Mouse (Mus musculus): Measurements from ENCODE around the gene Map3k6. TPM values are rescaled to one million over a fixed set of nuclear protein-coding genes. Genes with fewer than 3 reads are reported as not detected.
A peak's percentile ranks its signal among the peaks of the same experiment; 100 is the strongest.

The Map3k6 gene
- total RNA-seq, 2 experiments from 2014 or later: 0.19 to 4.1 TPM

DNA sequence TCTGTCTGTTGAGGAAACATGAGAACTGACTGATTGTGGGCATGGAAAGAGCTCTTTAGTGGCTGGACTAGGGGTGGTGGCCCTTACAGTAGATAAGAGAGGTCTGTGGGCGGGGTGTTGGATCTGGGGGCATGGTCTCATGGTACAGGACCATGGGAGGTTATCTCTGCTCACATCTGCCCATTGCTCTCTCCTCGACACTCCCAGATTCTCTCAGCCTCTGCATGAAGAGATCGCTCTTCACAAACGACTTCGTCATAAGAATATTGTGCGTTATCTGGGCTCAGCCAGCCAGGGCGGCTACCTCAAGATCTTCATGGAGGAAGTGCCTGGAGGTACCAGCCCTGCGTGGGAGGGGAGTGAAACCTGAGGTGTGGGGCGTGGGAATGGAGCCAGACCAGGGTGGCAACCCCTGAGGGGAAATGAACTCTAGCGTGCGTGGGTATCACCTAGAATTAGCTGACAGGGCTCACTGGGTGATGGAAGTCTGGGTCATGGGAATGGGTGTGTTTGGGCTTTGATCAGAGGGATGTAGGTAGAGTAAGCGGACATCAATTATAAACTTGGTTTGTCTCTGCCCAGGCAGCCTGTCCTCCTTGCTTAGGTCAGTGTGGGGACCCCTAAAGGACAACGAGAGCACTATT, 7.3 kb downstream of the Map3k6 start:
- peak; percentile 8; the same call in 1 of the 2 replicates for ATAC-seq (replicated peaks; ENCODE audit: poor library complexity, severe bottlenecking)

DNA sequence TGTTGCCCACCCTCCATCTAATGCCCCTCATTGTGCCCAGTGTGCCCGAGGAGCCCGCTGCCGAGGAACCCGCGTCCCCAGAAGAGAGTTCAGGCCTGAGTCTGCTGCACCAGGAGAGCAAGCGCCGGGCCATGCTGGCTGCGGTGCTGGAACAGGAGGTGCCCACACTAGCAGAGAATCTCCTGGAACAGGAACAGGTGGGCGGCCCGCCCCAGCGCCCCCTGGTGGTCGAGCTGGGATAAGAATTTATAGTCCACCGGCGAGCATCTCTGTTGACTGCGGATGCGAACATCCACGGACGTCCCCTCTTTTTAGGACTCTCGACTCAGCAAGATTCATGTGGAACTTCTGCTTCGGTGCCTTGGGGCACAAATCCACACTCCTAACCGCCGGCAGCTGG, 10.0 kb downstream of the Map3k6 start:
- ATAC-seq (replicated peaks; ENCODE audit: poor library complexity, severe bottlenecking): peak; percentile 57

GRCm38 (mm10) chr4:133251214-133251613, 10.6 kb downstream of the Map3k6 start:
- no peak; the same call in 1 of the 2 replicates for ATAC-seq (replicated peaks; ENCODE audit: poor library complexity, severe bottlenecking)

GRCm38 (mm10) chr4:133252089-133252488, 11.5 kb downstream of the Map3k6 start:
- ATAC-seq (replicated peaks; ENCODE audit: poor library complexity, severe bottlenecking): no peak

GRCm38 (mm10) chr4:133253412-133253811, 12.8 kb downstream of the Map3k6 start:
- ATAC-seq (replicated peaks; ENCODE audit: poor library complexity, severe bottlenecking): no peak

DNA sequence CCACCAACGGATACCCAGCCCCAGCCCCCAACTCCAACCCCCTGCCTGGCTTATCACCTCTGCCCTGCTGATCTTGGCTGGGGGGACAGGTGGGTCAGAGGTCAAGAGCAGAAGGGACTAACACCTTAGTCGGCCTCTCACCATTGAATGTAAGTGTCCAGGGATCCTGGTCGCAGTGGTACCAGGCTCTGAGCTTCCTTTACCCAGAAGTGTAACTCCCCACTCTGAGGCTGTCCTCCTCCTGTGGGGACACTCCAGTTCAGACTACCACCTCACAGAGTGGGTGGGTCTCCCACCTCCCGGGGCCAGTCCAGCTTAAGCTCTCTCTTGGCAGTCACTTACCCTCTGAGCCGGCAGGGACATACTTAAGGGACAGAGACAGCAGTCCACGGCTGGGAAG, 14.8 kb downstream of the Map3k6 start:
- no peak for ATAC-seq (replicated peaks; ENCODE audit: poor library complexity, severe bottlenecking)

GRCm38 (mm10) chr4:133256820-133257219, 16.2 kb downstream of the Map3k6 start:
- ATAC-seq (replicated peaks; ENCODE audit: poor library complexity, severe bottlenecking): no peak

GRCm38 (mm10) chr4:133257230-133257629, 16.6 kb downstream of the Map3k6 start:
- no peak for ATAC-seq (replicated peaks; ENCODE audit: poor library complexity, severe bottlenecking)

DNA sequence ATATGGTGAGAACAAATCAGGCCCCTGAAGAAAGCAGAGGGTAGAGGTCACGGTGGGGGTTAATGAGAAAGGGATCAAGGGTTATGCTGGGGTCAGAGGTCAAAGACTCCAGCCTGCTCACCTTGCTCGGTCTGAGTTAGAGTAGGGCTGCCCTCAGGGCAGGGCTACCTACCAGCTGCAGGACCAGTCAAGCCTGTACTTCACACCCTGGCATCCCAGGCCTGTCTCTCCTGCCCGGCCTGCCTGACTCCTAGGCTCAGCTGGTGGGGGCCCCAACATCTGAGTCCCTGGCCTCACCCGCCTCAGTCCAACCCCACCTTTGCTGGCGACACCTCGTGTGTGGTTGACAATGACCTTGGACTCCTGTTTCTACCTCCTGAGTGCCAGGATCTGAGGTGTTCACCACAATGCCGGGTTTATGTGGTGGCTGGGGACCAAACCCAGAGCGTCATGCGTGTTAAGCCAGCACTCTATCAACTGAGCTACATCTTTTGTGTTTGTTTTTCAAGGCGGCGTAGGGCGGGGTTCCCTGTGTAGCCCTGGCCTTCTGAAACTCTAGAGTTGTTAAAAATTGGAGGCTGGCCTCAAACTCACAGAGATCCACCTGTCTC, 17.3 kb downstream of the Map3k6 start:
- ATAC-seq (replicated peaks; ENCODE audit: poor library complexity, severe bottlenecking): no peak

- peak; percentile 70 for ATAC-seq (replicated peaks; ENCODE audit: poor library complexity, severe bottlenecking)
These were observed 21.2 kb downstream of the Map3k6 start for GRCm38 (mm10) chr4:133261641-133262374.

- peak; percentile 39; the same call in 1 of the 2 replicates for ATAC-seq (replicated peaks; ENCODE audit: poor library complexity, severe bottlenecking)
These were observed 21.8 kb downstream of the Map3k6 start for GRCm38 (mm10) chr4:133262375-133262765.

DNA sequence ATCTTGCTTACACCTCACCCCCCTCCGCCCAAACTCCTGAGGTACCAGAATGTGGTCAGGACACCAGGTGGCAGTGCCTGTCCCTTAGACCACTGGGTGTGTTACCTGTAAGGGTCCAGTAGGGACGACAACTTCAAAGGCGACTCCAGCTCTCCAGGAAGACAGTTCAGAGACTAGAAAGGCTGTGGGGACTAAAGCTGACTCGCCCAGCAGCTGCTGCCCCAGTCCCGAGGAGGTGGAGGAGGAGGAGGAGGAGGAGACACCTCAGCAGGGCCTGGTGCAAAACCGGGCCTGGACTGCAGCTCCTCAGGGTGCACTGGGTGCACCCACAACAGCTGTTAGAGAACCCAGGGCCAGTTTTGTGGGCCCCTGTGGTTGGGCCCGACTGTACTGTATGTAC, 22.3 kb downstream of the Map3k6 start, which contains the start of gene Sytl1:
Sytl1 (minus strand) TSS at position 232 of the 400 bp plus-strand sequence.
- peak; percentile 21; the same call in 1 of the 2 replicates for ATAC-seq (replicated peaks; ENCODE audit: poor library complexity, severe bottlenecking)

- no peak for ATAC-seq (replicated peaks; ENCODE audit: poor library complexity, severe bottlenecking)
These were observed 23.1 kb downstream of the Map3k6 start for GRCm38 (mm10) chr4:133263756-133264155.

- no peak for ATAC-seq (replicated peaks; ENCODE audit: poor library complexity, severe bottlenecking)
These were observed 23.9 kb downstream of the Map3k6 start for GRCm38 (mm10) chr4:133264559-133264958.

- ATAC-seq (replicated peaks; ENCODE audit: poor library complexity, severe bottlenecking): no peak
These were observed 24.7 kb downstream of the Map3k6 start for GRCm38 (mm10) chr4:133265297-133265696.

DNA sequence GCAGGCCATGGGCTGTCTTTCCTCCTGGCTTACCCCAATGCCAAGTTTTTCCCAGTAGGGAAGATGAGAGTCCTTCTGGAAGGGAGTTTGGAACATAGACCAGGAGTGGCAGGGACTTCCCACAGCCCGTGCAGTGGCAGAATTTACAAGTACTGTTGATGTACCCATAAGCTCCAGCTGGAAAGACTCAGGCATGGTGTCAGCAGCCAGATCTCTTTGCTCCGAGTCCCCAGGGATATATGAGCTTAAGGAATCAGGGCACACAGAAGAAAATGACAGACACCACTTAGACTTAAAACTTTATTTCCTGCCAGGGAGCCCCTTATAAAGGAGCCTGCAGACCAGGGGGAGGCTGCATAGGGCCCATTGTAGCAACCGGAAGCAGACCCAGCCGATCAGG, 25.1 kb downstream of the Map3k6 start:
- ATAC-seq (replicated peaks; ENCODE audit: poor library complexity, severe bottlenecking): no peak

- no peak for ATAC-seq (replicated peaks; ENCODE audit: poor library complexity, severe bottlenecking)
These were observed 25.7 kb downstream of the Map3k6 start for GRCm38 (mm10) chr4:133266248-133266880.

GRCm38 (mm10) chr4:133268931-133269330, 28.3 kb downstream of the Map3k6 start:
- no peak for ATAC-seq (replicated peaks; ENCODE audit: poor library complexity, severe bottlenecking)

GRCm38 (mm10) chr4:133269596-133269995, 29.0 kb downstream of the Map3k6 start:
- no peak for ATAC-seq (replicated peaks; ENCODE audit: poor library complexity, severe bottlenecking)

GRCm38 (mm10) chr4:133270929-133271328, 30.3 kb downstream of the Map3k6 start:
- ATAC-seq (replicated peaks; ENCODE audit: poor library complexity, severe bottlenecking): no peak
